Mouse (Mus musculus) fibroblast of lung, adult 2 months (primary cell): Measurements from ENCODE around the gene Kyat1.

Experiments
- DNase-seq: peaks from one replicate; pipeline ENCODE4 v3.0.0-alpha.2; 2011; ENCODE audit warnings: low read depth

Gene Kyat1

DNA sequence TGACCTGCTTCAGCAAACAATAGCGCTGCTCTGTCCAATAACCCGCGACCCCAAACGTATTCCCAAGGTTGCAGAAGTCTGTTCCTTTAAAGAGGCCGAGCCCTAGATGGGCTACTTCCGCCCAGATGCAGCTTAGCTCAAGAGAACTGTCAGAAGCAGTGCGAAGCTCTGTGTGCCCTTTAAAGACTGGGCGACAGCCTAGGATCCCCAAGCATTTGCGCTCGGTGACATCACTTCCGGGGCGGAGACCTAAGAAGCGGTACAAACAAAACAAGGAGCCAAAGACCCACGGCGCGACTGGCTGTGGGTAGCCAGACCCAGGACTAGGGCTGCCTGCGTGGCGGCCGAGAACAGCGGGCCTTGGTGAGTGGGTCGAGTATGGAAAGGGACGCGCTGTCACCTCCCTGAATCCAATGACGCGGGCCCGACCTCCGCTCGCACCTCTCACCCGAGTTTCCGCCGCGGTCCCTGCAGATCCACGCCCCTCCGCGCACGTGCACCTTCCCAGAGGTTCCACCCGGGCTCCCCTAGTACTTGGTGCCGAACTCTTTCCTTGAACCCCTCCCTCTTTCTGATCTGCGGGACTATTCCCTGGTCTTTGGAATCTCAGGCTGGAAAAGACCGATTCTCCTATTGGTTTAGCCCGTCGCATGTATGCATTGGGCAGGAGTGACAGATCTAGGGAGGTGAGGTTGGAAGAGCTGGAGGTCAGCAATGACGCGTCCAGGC is at the start of gene Kyat1:
Gene Kyat1, minus strand, starts transcription at position 219 of the 729 bp plus-strand sequence.
- peak; percentile 71 for DNase-seq

- no peak for DNase-seq
Measured at GRCm38 (mm10) chr2:30253809-30254208, 48.2 kb upstream of the Kyat1 start.

DNA sequence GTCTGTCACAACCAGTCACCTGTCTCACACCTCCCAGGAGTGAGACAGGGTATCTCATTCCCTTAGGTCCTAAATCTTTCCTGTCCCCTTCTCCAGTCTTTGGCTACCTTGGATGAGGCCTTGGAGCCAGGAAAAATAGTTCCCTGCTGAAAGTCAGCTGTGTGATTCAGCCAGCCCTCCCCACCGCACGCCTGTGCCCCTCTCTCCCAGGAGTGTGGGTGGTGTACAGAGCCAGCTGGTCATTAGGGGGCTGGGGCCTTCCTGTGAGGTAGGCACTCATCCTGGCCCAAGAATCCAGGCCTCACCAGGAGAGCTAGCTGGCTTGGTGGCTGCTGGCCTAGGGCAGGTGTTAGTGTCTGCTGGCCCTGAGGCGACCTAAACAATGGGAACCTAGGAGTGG is 46.9 kb upstream of the Kyat1 start:
- no peak for DNase-seq

- no peak for DNase-seq
Measured at GRCm38 (mm10) chr2:30251417-30252104, 45.9 kb upstream of the Kyat1 start.

DNA sequence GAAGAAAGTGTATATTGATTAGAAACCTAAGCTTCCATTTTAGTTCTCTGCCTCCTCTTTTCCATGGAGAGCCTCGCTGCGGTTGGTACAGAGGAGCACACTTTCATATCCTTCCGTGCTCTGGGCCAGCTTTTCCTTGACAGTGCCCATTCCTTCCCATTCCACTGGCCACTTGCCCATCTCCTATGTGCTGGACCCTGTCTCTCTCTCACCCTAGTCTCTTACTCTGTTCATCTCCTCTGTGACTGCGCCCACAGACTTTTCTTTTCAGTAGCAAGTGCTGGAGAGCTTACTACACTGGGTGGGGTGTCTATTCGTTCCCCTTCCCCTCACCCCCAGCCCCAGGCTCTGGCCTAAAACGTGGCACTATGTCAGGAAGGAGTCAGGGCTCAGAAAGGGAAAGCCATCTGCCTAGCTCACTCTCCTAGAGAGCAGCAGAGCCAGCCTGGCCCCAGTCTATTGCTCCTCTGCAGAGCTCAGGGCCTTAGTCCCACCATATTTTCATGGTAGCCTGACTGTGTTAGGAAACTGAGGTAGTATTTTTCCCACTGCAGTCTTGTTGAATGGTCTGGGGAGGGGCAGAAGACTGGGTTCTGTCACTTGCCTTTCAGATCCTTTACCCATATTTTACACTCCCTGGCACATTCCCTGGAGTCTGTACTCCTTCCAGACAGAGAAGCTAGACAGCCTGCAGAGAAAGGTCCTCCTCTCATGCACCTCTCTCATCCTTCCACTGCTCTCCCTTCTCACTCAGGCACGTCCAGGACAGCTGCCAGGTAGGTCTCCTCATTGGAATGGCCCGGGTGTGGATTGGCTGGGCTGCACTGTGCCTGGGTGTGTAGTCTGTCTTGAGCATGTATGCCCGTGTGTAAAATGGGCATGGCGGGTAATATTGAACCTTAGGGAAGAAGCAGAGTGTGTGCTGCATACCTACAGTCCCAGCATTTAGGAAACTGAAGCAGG is 44.8 kb upstream of the Kyat1 start:
- no peak for DNase-seq

DNA sequence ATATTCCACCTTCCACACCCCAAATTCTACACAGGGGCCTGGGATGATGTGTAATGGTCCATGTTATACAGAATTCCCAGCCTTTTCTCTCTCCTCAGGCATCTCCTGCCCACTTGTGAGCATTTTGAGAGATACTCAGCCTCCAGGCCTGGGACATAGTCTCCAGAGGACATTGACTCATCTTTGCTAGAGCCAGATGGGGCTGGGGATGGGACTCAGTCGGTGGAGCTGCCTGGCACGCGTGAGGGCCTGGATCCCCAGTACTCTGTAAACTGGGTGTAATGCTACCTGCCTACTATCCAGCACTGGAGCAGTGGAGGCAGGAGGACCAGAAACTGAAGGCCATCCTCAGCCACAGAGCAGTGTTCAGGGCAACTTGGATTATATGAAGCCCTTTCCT is 43.5 kb upstream of the Kyat1 start:
- DNase-seq = no peak

- DNase-seq = no peak
Measured at GRCm38 (mm10) chr2:30247681-30248080, 42.0 kb upstream of the Kyat1 start.

GRCm38 (mm10) chr2:30247036-30247435 is 41.4 kb upstream of the Kyat1 start:
- DNase-seq = no peak

DNA sequence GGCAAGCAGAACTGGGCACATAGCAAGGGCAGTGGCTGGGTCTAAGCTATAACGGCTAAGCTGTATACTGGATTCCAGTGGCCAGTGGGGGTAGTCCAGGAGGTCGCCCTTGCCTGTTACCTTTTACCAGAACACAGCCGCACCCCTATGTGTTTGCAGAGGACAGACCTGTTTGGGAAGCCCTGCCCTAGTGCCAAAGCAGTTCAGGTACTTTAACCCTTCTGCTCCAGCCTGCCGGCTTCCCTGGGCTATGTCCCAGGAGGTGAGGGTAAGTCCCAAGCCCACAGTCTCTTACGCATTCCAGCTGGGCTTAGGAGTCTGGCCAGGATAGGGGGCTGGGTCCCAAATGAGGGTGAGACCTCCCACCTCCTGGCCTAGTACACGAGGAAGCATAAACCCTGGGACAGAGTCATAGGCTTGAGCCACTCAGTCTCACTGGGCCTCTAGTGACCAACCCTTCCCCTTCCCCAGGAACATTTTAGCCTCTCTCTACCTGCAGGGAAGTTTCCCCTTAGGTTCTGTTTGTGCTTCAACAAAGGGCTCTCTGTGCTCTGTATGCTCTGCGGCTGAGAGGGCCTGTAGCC is 39.0 kb upstream of the Kyat1 start:
- no peak for DNase-seq

- DNase-seq = no peak
Measured at GRCm38 (mm10) chr2:30243391-30243790, 37.7 kb upstream of the Kyat1 start.

DNA sequence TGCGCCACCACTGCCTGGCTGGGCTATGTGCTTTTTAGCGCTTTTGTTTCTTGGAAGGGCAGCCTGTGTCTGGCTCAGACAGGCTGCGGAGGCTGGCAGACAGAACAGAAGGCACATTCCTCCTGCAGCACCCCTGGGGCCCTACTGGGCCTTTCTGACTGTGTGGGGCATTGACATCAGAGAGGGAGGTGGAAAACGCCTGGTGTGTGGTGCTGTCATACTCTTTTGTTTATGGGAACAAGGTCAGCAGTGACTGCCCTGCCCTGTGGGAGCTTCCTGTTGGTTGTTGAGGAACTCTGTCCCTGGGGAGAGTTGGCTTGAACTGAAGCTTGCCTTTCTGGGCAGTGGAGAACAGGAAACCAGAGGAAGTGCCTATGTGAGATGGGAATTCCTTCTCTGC is 36.9 kb upstream of the Kyat1 start:
- DNase-seq = peak; percentile 57

- DNase-seq = no peak
Measured at GRCm38 (mm10) chr2:30240267-30240666, 34.6 kb upstream of the Kyat1 start, which contains the start of gene Gm28035. Gene Gm28035, plus strand, starts transcription at chr2:30240567.

DNA sequence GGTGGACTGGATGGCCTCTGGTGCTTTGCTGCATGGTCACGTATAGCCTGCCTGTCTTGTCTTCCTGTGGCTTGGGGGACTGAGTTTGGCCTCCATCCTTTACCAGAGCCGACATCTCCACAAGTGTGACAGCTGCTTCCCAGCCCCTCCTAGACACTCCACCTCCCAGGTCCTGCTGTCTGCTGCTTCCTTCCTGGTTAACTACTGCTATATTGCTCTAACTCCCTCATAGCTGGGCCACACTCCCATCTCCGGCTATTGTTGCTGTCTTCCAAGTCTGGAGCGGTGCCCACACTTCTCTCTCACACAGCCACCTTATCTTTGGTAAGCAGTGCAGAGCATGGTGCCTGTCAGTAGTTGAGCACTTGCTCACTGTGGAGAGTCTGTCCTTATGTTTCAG is 34.1 kb upstream of the Kyat1 start:
- no peak for DNase-seq

- DNase-seq = no peak
Measured at GRCm38 (mm10) chr2:30238906-30239465, 33.3 kb upstream of the Kyat1 start.

DNA sequence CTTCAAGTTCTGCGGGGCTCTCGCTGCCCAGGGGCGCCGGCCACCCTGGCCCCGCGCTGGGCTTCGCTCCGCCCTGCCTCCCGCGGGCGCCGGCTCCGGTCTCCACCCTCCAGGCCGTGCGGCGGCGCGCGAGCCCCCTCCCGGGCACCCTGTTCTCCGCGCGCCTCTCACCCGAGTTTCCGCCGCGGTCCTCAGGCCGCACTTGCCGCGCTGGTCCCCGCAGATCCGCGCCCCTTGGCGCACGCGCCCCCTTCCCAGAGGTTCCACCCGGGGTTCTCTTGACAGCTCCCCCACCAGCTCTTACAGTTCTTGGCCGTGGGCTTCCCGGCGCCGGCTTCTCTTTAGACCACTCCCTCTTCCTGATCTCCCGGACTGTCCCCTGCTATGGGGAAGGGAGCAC is 32.2 kb upstream of the Kyat1 start:
- DNase-seq = no peak

DNA sequence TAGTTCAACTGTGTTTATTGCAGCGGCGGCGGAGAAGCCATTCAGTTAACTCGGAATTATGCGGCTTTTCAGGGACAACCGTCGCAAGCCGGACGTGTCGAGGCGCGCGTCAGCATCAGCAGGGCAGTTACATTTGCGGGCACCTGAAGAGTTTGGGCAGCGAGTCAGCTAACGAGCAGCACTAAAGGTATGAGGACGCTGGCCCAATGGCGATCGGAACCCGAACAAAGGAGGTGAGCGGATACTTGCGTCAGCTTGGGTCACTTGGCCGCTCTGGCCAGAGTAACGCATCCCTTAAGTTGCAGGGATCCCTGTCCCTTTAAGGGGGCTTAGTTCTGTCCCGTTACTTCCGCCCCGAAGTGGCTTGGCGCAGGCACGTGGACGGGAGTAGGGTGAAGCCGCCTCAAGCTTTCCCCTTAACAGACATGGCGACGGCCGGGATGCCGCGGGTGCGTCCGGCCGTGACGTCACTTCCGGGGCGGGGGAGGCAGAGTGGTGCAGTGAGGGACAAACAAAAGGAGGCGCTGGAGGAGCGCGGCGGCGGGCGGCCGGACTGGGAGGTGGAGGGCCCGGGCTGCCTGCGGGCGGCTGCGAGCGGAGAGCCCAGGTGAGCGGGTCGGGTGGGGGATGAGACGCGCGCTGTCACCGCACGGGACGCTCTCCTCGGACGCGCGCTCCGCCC is 31.7 kb upstream of the Kyat1 start, which contains the start of gene Lrrc8a:
Gene Lrrc8a, plus strand, starts transcription at position 517 of the 682 bp plus-strand sequence.
- DNase-seq = peak; percentile 90

DNA sequence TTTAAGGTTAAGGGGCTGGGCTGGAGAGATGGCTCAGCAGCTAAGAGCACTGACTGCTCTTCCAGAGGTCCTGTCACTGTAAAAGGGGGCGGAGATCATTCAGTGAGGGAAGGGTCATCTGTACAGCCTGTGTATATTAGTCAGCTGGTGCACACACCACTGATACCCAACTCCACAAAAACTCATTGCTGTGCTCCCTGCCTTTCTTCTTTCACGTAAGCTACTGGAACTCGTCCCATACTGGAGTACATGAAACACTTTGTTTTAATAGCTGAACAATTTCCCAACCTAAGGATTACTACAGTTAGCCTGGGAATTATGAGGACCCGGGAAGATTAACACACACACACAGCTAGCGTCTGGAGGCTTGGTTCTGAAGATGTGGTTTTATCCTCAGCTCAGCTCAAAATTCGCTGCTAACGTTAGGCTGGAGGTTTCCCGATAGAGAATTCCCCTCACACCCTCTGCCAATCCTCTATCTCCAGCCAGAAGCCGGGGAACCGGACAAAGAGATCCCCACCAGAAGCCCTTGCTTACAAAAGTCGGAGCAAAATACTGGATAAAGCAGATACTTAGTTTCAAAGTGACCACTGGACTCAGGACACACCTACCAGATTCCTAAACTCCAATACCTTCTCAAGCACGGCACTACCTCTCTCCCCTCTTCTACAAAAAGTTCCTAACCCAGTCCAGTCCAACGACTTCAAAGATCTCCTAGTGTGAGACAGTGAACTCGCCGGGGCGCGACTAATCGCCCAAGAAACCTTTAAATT is 31.0 kb upstream of the Kyat1 start:
- DNase-seq = no peak

GRCm38 (mm10) chr2:30235593-30235992 is 29.9 kb upstream of the Kyat1 start:
- no peak for DNase-seq

DNA sequence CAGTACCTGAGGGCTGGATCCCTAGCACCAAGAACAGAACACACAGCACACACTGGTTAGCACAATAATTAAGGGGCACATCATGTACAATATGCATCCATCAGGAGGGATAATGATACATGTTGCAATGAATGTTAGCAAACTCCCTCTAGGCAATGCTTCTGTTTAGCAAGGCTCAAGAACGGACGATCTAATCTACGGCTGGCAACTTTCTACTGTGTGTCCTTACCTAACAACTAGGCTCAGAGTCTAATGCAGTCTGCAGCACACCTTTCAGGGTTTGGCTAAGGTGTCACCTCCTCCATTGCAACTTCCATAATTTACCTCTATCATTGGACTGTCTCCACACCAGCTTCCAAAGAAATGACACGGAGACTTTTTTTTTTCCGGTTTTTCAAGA is 10.6 kb upstream of the Kyat1 start:
- no peak for DNase-seq

- no peak for DNase-seq
Measured at GRCm38 (mm10) chr2:30215493-30215892, 9.8 kb upstream of the Kyat1 start.
